Mouse (Mus musculus) C2C12 (cell line): Measurements from ENCODE around the gene Mslnl. TPM values are rescaled to one million over a fixed set of nuclear protein-coding genes. Genes with fewer than 3 reads are reported as not detected.

Source experiments
- H3K27me3 ChIP-seq: one replicate; pipeline ENCODE4 v1.6.1; 2011; ENCODE audit not compliant: control insufficient read depth, insufficient read depth, insufficient read length
- H3K36me3 ChIP-seq: one replicate; pipeline ENCODE4 v1.6.1; 2011; ENCODE audit not compliant: control insufficient read depth, insufficient read depth
- H3K4me3 ChIP-seq: one replicate; pipeline ENCODE4 v1.5.1; 2011; ENCODE audit warnings: mild to moderate bottlenecking, control low read depth; ENCODE audit not compliant: poor library complexity, insufficient read depth, severe bottlenecking
- H3K79me2 ChIP-seq: one replicate; pipeline ENCODE4 v1.6.1; 2011; ENCODE audit not compliant: control insufficient read depth, insufficient read depth
- H3K79me3 ChIP-seq: one replicate; pipeline ENCODE4 v1.6.1; 2011; ENCODE audit warnings: low read depth, control low read depth
- H3ac ChIP-seq: one replicate; pipeline ENCODE3; 2011; ENCODE audit warnings: low read depth; ENCODE audit not compliant: control insufficient read depth, insufficient read length
- CEBPB ChIP-seq: IDR thresholded peaks from one replicate; pipeline ENCODE4 v1.6.1; 2011; ENCODE audit warnings: low read depth, mild to moderate bottlenecking, control low read depth, moderate library complexity
- CTCF ChIP-seq: IDR thresholded peaks from one replicate; pipeline ENCODE4 v1.5.1; 2011; ENCODE audit not compliant: control insufficient read depth, insufficient read depth, insufficient read length
- FOSL1 ChIP-seq: IDR thresholded peaks from one replicate; pipeline ENCODE4 v1.8.0; 2011; ENCODE audit warnings: mild to moderate bottlenecking, low read length; ENCODE audit not compliant: poor library complexity, insufficient read depth, severe bottlenecking
- MAX ChIP-seq: IDR thresholded peaks from one replicate; pipeline ENCODE4 v1.6.1; 2011; ENCODE audit warnings: mild to moderate bottlenecking, control low read depth
- MYOD1 ChIP-seq: IDR thresholded peaks from one replicate; pipeline ENCODE4 v1.6.1; 2011; ENCODE audit warnings: low read depth; ENCODE audit not compliant: control insufficient read depth, insufficient read length
- MYOG ChIP-seq: IDR thresholded peaks from one replicate; pipeline ENCODE4 v1.6.1; 2011; ENCODE audit not compliant: control insufficient read depth, insufficient read length; ENCODE audit errors: extremely low read depth
- USF1 ChIP-seq: IDR thresholded peaks from one replicate; pipeline ENCODE4 v1.6.1; 2011; ENCODE audit warnings: low read depth, mild to moderate bottlenecking, control low read depth, moderate library complexity
- polyA plus RNA-seq: library from polyadenylated mRNA; unstranded; fragments of >200 nt; fragmentation: generic; extraction: Trizol; gene quantifications from one replicate; pipeline ENCODE4 v1.2.1, GENCODE M21; 2012; ENCODE audit warnings: missing spikeins

Mslnl gene
- polyA plus RNA-seq, 1 experiment, result not detected

DNA sequence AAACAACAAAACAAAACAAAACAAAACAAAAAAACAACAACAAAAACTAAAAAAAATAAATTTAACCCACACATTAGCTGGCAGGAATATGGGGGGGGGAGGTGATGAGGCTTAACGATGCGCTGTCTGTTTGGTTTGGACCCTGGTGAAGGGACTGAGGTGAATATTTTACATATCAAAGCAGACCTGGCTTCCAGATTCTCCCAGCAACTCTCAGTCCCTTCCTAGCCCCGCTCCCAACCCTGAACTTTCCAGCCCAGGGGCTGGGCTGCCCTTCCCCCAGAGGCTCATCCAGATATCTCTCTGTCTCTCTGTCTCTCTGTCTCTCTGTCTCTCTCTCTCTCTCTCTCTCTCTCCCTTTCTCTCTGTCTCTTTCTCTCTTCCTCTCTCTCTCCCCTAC is 26.7 kb downstream of the Mslnl start:
- Histone ChIP-seq H3K79me2 (no peaks in the 10 kb centered on the region), H3K27me3 (peaks cover 4% of the 10 kb centered on the region), H3K4me3 (no peak overlapping the region), H3K79me3 (no peaks in the 10 kb centered on the region), H3ac (no peak overlapping the region), H3K36me3 (no peaks in the 10 kb centered on the region)
- TF ChIP-seq CTCF (no peak), MYOD1 (no peak), MAX (no peak), USF1 (no peak), MYOG (no peak), FOSL1 (no peak), CEBPB (no peak)

DNA sequence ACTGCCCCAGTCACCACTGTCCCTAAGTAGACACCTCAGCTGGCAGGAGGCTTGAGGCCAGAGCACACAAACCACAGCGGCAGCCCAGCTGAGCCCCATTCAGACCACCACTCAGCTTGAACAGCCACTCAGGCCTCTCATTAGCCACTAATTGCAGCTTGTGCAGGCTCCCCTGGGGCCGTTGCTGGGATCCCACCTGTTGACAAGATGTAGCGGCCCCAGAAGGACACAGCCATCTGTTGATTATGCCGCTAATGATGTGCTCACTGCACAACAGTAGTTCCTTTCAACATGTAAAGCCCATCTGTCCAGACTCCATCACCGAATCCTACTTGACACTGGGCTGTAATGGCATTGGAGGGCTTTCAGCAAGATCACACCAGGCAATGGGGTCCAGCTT is 30.0 kb downstream of the Mslnl start:
- Histone ChIP-seq H3K79me3 (no peaks in the 10 kb centered on the region), H3K4me3 (no peak overlapping the region)

DNA sequence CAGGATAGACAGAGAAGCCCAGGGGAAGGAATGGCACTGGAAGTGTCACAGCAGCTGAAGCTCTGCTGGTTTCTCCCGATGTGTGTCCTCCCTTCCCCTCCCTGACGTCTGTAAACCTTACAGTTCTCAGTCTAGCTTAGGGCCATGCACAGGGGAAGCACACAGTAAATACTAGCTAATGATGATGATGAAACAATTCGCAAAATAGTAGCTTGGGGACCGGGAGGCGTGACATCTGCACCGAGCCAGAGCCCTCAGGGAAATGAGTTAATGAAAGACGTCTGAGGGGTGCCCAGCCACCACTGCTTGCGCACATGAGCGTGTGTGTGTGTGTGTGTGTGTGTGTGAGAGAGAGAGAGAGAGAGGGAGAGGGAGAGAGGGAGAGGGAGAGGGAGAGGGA is 33.5 kb downstream of the Mslnl start:
- Histone ChIP-seq H3K4me3 (no peak overlapping the region), H3K36me3 (no peaks in the 10 kb centered on the region), H3ac (no peak overlapping the region), H3K79me3 (peaks cover 1% of the 10 kb centered on the region), H3K27me3 (peaks cover 4% of the 10 kb centered on the region), H3K79me2 (no peaks in the 10 kb centered on the region)
- TF ChIP-seq CTCF (no peak), MAX (no peak), FOSL1 (no peak), MYOG (no peak), USF1 (no peak), MYOD1 (no peak), CEBPB (no peak)

More for the DNA sequence above, 30.0 kb downstream of the Mslnl start:
- TF ChIP-seq CTCF (no peak), MAX (no peak), MYOD1 (peak; percentile 57)
- Histone ChIP-seq H3K79me2 (no peaks in the 10 kb centered on the region), H3K36me3 (no peaks in the 10 kb centered on the region), H3K27me3 (peaks cover 4% of the 10 kb centered on the region), H3ac (no peak overlapping the region)

DNA sequence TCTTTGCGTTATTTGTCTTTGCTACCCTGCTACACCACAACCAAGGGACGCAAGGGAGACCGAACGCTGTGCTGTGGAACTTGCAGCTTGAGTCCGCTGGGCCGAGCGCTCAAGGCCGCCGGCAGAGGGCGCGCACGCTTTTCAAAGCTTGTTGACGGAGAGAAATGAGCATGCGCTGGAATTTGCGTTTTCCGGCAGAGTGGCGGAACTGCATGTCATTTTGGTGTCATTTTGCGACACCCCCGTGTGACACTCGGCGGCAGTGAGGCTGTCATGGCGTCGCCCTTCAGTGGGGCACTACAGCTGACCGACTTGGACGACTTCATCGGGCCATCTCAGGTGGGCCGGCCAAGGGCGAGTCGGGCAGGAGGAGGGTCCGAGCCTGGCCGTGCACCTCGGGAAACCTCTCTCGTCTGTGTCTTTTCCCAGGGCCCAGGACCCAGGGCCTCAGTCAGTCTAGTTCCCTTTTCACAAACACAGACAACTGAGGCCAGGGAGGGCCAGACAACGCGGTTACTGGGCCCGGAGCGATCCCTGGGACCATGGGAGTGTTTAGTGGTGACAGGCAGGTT is 37.8 kb downstream of the Mslnl start, which contains the start of gene Narfl:
Narfl (plus strand) TSS at position 228 of the 572 bp plus-strand sequence.
- Histone ChIP-seq H3K4me3 (peak within 1 kb of the TSS; percentile 72), H3K27me3 (no peaks in the 10 kb centered on the region), H3ac (peak within 1 kb of the TSS; percentile 70), H3K79me2 (no peaks in the 10 kb centered on the region), H3K79me3 (peaks cover 1% of the 10 kb centered on the region), H3K36me3 (no peaks in the 10 kb centered on the region)
- TF ChIP-seq MAX (peak; percentile 48), USF1 (no peak), CTCF (peak; percentile 95), MYOG (no peak), MYOD1 (no peak), FOSL1 (no peak), CEBPB (no peak)

DNA sequence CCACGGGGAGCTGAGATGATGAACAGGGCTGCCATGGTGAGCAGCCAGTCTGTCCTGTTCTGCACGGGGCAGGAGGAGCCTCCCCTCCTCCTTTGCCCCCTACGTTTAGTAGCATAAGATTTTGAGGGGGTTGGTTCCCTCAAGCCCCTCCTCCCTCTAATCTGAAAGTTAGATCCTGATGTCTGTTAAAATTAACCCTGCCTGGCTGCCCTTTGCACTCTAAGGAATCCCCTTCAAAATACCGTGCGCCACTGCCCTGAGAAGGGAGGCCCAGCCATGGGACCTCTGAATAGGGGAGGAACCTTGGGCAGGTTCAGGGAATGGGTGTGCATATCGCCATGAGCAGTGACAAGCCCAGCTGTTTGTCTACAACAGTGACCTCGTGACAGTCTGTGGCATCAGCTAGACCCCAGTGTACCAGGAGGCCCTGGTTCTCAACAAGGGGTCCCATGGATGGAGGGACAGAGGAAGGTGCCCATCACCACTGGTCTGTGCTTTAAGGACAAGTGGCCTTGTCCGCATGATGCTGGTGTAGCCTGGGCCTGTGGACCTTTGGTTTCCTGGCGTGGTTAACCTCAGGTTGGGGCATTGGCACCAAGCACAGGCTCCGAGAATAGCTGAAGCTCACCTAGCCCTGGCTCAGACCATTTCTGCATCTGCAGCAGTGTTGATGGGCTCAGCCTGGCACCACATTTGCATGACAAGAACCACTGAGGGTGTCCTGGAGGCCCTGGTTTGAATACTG is 39.6 kb downstream of the Mslnl start:
- H3ac ChIP-seq, result peak overlapping the region; percentile 19
- no peak overlapping the region for H3K4me3 ChIP-seq
- no peaks in the 10 kb centered on the region for H3K79me2 ChIP-seq
- no peak for TF ChIP-seq CEBPB
- no peak for TF ChIP-seq MYOD1
- TF ChIP-seq MAX, result no peak
- no peak for TF ChIP-seq FOSL1
- no peak for TF ChIP-seq USF1
- no peak for TF ChIP-seq MYOG
- TF ChIP-seq CTCF, result no peak
- peaks cover 1% of the 10 kb centered on the region for H3K79me3 ChIP-seq
- no peaks in the 10 kb centered on the region for H3K27me3 ChIP-seq
- peaks cover 12% of the 10 kb centered on the region for H3K36me3 ChIP-seq
